Mouse (Mus musculus) CH12F3 (cell line): ENCODE data around the gene Ap3m1.

Experiments used
- in situ Hi-C: fragments of 300-500 bp; cut with MboI; formaldehyde crosslinking; loops from 2 replicates; pipeline ENCODE4 v1.14.3; 2020; ENCODE audit warnings: low sequenced_read_pairs

Gene Ap3m1

GRCm38 (mm10) chr14:21018977-21019376, 33.3 kb downstream of the Ap3m1 start:
- in situ Hi-C loops, result no loop called here

GRCm38 (mm10) chr14:21017871-21018270, 34.4 kb downstream of the Ap3m1 start:
- in situ Hi-C loops, result no loop called here

GRCm38 (mm10) chr14:21013800-21014334, 38.4 kb downstream of the Ap3m1 start:
- in situ Hi-C loops, result no loop called here

- in situ Hi-C loops, result no loop called here
Observed at GRCm38 (mm10) chr14:20999617-21000016, 52.7 kb downstream of the Ap3m1 start.

GRCm38 (mm10) chr14:20997548-20997947, 54.8 kb downstream of the Ap3m1 start:
- in situ Hi-C loops, result no loop called here

GRCm38 (mm10) chr14:20996361-20996760, 55.9 kb downstream of the Ap3m1 start:
- in situ Hi-C loops, result no loop called here

- in situ Hi-C loops, result no loop called here
Observed at GRCm38 (mm10) chr14:20995497-20995896, 56.8 kb downstream of the Ap3m1 start.

- in situ Hi-C loops, result no loop called here
Observed at GRCm38 (mm10) chr14:20994475-20994874, 57.8 kb downstream of the Ap3m1 start.

GRCm38 (mm10) chr14:20993067-20993691, 59.1 kb downstream of the Ap3m1 start:
- in situ Hi-C loops, result no loop called here

GRCm38 (mm10) chr14:20991492-20991891, 60.8 kb downstream of the Ap3m1 start:
- in situ Hi-C loops, result no loop called here

GRCm38 (mm10) chr14:20985482-20985881, 66.8 kb downstream of the Ap3m1 start:
- in situ Hi-C loops, result no loop called here

- in situ Hi-C loops, result no loop called here
Observed at GRCm38 (mm10) chr14:20983832-20984231, 68.5 kb downstream of the Ap3m1 start.
